Mouse (Mus musculus): ENCODE data around the gene Wipf2. TPM values are rescaled to one million over a fixed set of nuclear protein-coding genes. Genes with fewer than 3 reads are reported as not detected.
"Not testable (repeated sequence)": the region's sequence is repeated elsewhere in the genome, so short reads cannot be mapped to it uniquely, and the experiment has no call there.

The Wipf2 gene
- 10 to 100 TPM in 1 of 2 experiments, 1 to 10 TPM in 1; 7.3 to 10.1 TPM for total RNA-seq (2021)
- long read RNA-seq, experiment 1, partial matches to known transcripts: 4 of 4 reads
- long read RNA-seq, experiment 1, other reads (novel, unspliced or antisense): 0 of 4 reads
- long read RNA-seq, experiment 2, partial matches to known transcripts: 0 of 2 reads
- long read RNA-seq, experiment 2, other reads (novel, unspliced or antisense): 2 of 2 reads

DNA sequence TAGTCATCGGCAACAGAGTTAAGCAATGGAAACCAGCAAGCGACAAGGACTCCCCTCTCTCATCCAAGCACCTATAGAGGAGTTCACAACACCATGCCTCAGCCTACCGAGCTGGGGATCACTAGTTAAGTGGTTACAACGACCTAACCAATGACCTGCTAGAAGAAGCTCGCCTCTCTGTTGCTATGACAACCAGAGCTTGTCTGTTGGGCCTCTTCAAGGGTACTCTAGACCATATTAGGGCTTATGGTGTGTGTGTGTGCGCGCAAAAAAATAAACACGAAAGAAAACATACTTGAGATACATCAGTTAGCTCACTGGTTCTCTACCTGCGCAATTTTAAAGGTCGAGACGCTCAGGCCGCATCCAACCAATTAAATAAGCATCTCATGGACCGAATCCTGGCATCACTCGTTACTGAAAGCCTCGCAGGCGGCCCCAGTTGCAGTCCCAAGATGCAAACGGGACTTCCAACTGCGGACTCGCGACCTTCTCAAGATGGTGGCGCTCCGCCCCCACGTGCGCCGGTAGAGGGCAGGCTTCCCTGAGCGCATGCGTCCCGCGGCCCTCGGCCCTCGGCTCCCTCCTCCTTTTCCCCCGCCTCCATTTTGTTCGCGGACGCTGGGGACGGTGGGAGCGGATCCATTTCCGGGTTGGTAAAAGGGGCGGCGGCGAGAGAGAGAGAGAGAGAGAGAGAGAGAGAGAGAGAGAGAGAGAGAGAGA, at the start of gene Wipf2:
Wipf2 (plus strand) TSS at position 611 of the 723 bp plus-strand sequence.
- DNase-seq: peak; percentile 95 to 96

- no peak for DNase-seq
These were observed 46.7 kb upstream of the Wipf2 start for GRCm38 (mm10) chr11:98816706-98817239.

DNA sequence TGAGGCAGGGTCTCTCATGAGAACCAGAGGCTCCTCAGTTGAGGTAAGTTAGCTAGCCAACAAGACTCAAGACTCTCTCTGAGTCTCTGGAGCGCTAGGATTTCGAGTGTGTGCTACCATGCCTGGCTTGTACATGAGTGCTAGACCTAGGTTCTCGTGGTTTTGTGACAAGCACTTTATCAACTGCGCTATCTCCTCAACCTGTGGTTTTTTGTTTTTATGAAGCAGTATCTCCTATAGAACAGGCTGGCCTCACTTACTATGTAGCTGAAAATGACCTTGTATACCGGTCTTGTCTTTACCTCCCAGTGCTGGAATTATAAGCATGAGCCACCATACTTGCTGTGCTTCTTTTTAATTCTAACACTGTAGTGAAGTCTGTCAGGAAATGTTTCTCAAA, 42.5 kb upstream of the Wipf2 start:
- DNase-seq: no peak

DNA sequence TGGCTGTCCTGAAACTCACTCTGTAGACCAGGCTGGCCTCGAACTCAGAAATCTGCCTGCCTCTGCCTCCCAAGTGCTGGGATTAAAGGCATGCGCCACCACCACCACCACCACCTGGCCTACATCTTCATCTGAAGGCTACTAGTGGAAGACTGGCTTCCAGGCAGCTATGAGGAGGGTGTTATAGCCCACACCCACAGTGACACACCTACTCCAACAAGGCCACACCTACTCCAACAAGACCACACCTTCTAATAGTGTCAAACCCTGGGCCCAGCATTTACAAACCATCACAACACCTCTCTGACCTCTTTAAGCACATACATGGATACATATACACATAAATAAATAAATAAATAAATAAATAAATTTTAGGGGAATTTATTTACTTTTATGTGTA, 37.4 kb upstream of the Wipf2 start:
- not testable (repeated sequence) for DNase-seq

DNA sequence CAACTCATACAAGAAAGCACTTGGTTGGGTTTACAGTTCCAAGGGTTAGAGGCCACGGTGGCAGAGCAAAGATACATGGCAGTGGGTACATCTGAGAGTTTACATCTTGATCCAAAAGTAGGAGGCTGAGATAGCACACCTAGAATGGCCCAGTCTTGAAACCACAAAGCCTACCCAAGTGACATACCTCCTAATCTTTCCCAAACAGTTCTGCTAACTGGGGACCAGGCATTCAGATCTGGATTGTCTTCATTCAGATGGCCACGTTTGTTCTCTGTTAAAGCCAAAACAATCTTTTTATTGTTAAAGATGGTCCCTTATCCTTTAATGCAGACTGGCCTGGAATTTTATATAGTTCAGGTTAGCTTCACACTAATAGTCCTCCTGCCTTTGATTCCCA, 35.6 kb upstream of the Wipf2 start:
- DNase-seq: no peak

- DNase-seq: peak; percentile 34 to 59
These were observed 34.2 kb upstream of the Wipf2 start for GRCm38 (mm10) chr11:98829091-98829775.

DNA sequence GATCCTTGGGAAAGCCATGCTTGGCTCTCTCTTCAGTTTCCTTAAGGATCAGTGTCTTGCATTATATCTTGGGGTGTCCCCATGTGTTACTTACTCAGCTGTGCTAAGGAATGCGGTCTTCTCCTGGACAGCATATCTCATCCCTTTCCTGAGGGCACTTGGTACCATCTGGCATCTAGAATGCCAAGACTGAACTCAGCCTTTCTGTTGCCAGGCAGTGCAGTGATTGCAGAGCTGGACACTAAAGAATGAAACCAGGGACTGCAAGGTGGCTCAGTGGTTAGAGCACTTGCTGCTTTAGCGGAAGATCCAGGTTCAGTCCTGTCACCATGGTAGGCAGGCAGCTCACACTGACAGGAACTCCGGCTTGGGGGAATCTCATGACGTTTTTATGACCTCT, 33.6 kb upstream of the Wipf2 start:
- DNase-seq: no peak

GRCm38 (mm10) chr11:98835296-98835695, 28.1 kb upstream of the Wipf2 start:
- no peak for DNase-seq

DNA sequence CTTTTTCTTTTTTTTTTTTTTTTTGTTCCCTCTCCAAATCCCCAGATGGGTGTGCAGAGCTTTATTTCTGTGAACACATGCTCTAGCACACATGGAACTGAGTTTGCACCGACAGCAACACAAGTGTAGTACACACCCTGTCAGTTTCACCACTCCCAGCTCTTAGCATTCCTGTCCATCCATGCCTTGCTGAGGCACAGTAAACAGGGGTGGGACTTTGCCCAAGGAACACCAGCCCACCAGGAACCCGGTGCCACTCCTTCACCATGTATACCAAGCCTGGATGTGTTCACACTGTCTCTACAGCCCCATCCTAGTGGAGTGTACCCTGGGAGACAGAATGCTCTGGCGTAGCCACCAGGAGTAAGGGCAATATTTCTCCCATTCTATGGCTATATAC, 27.7 kb upstream of the Wipf2 start:
- no peak for DNase-seq

DNA sequence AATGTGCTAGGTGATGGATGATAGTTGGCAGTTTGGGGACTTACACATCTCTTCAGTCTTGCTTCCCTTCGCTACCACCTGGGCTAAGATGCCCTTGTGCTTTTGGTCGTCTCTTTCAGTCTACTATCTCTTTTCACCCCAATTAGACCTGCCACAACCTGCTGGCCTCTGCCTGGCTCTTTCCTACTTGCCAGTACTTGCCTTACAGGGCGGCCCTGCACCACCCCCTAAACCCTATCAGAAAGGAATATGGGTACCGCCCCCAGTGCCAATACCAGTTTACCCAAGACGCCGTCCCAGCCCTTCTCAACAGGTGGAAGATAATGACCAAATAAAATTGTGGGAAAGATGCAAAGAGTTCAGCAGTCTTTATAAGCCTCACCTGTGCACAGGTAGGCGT, 27.3 kb upstream of the Wipf2 start:
- DNase-seq: no peak

DNA sequence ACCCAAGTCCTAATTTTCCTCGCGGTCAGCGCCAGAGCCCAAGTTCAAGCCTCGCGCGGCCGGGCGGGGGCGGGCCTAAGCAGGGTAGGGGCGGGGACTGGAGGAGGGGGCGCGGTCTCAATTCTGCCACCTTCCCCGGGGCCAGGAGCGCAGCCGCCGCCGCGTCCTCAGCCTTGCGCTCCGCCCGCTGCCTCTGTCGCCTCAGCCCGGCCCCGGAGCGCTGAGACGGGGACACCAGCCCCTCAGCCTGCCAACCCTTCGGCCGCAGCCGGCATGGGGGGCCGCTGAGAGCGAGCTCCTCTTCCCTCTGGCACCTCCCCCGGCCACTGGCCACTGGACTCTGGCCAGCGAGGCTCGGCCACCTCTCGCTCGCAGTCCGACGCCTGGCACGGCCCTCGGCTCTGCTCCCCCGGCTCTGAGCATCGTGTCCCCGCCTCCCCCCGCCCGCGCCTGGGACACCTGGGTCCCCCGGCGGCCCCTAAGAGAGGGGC, 26.7 kb upstream of the Wipf2 start, which contains the start of gene Rapgefl1:
Rapgefl1 (plus strand) TSS at position 135 of the 491 bp plus-strand sequence.
- DNase-seq: peak; percentile 80 to 89

GRCm38 (mm10) chr11:98837231-98837704, 26.2 kb upstream of the Wipf2 start:
- DNase-seq: no peak

- no peak for DNase-seq
These were observed 25.5 kb upstream of the Wipf2 start for GRCm38 (mm10) chr11:98837917-98838316.

GRCm38 (mm10) chr11:98838512-98838911, 24.9 kb upstream of the Wipf2 start:
- DNase-seq: no peak

DNA sequence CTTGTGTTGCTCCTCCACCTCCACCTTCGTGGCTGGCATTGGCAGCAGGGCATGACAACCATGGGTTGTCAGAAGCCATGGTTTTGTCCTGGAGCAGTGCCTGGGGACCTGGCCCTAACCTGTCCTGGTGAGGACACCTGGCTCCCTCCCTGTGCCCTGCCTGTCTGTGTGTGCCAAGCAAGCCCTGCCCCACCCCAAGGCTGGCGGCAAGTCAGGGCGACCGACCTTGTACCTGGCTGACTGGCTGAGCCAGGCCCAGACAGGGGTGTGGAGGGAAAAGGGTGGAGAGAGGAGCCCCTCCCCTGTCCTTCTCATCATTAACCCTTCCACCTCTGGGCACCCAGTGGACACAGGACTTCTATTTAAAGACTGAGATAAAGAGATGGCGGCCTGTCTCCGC, 24.0 kb upstream of the Wipf2 start:
- no peak for DNase-seq

- no peak for DNase-seq
These were observed 23.5 kb upstream of the Wipf2 start for GRCm38 (mm10) chr11:98839897-98840296.

DNA sequence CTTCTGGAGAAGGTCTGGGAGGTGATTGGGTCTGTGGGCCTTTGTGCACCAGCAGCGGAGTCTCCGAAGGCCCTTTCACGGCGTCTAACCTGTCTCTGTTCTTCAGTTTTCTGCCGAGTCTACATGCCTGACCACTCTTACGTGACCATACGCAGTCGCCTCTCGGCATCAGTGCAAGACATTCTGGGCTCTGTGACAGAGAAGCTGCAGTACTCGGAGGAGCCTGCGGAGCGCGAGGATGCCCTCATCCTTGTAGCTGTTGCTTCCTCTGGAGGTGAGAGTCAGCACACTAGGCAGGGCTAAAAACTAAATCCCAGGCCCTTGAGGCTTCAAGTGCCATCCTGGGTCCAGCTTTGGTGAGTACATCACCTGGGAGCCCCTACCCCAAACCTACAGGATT, 17.4 kb upstream of the Wipf2 start:
- DNase-seq: no peak

GRCm38 (mm10) chr11:98846865-98847604, 16.4 kb upstream of the Wipf2 start:
- DNase-seq: no peak

GRCm38 (mm10) chr11:98849196-98849894, 14.1 kb upstream of the Wipf2 start:
- DNase-seq: no peak

GRCm38 (mm10) chr11:98850100-98851093, 13.0 kb upstream of the Wipf2 start:
- no peak for DNase-seq
